Mouse (Mus musculus): ENCODE data around the gene Ms4a4a.
"Not testable (repeated sequence)": the region's sequence is repeated elsewhere in the genome, so short reads cannot be mapped to it uniquely, and the experiment has no call there.

GRCm38 (mm10) chr19:11431209-11431608 lies 55.9 kb downstream of the Ms4a4a start:
- TF ChIP-seq CTCF (IDR thresholded peaks at IDR 0.05; ENCODE audit: borderline replicate concordance, insufficient read depth, low read length); POLR2A (IDR thresholded peaks at IDR 0.05; ENCODE audit: low read depth, low read length): not testable (repeated sequence)

Data from embryonic fibroblast, embryonic 13.5 days (primary cell).